Mouse (Mus musculus) limb, embryonic 15.5 days (tissue): ENCODE data around the gene Cpt1b. TPM values are rescaled to one million over a fixed set of nuclear protein-coding genes. Genes with fewer than 3 reads are reported as not detected.

Experiments used
- ATAC-seq: fragments of 200-750 bp; cut with Nextera tagmentation; 2 replicates; pipeline ENCODE4 v1.8.0; 2017; ENCODE audit warnings: low read depth, moderate TSS enrichment; ENCODE audit not compliant: insufficient number of reproducible peaks, low FRiP score, low TSS enrichment
- H3K27ac ChIP-seq: fragments of 300-500 bp; sonication (generic); 2 replicates; pipeline ENCODE4 v1.5.1; 2015; ENCODE audit warnings: moderate library complexity, mild to moderate bottlenecking, inconsistent platforms
- H3K27me3 ChIP-seq: fragments of 300-500 bp; sonication (generic); 2 replicates; pipeline ENCODE4 v1.6.1; 2015; ENCODE audit warnings: inconsistent platforms
- H3K36me3 ChIP-seq: fragments of 300-500 bp; sonication (generic); 2 replicates; pipeline ENCODE4 v1.6.1; 2015; ENCODE audit warnings: inconsistent platforms
- H3K4me1 ChIP-seq: fragments of 300-500 bp; sonication (generic); 2 replicates; pipeline ENCODE4 v1.6.1; 2015; ENCODE audit warnings: inconsistent platforms
- H3K4me2 ChIP-seq: fragments of 300-500 bp; sonication (generic); 2 replicates; pipeline ENCODE4 v1.6.1; 2015; ENCODE audit warnings: mild to moderate bottlenecking, inconsistent platforms
- H3K4me3 ChIP-seq: fragments of 300-500 bp; sonication (generic); 2 replicates; pipeline ENCODE4 v1.5.1; 2015; ENCODE audit warnings: mild to moderate bottlenecking, inconsistent platforms
- H3K9ac ChIP-seq: fragments of 300-500 bp; sonication (generic); 2 replicates; pipeline ENCODE4 v1.6.1; 2015; ENCODE audit warnings: inconsistent platforms
- H3K9me3 ChIP-seq: fragments of 300-500 bp; sonication (generic); 2 replicates; pipeline ENCODE4 v1.6.1; 2016; ENCODE audit warnings: inconsistent platforms
- WGBS: fragments of 180-500 bp; shearing (Covaris S2); methylation state at CpG from one replicate; pipeline ENCODE4 v1.1.7; 2015; 5-methylcytosine and 5-hydroxymethylcytosine counted together
- polyA plus RNA-seq: library from polyadenylated mRNA; unstranded; fragments of >200 nt; fragmentation: Nextera tagmentation; extraction: Ambion mirVana; gene quantifications from 2 replicates; pipeline ENCODE4 v1.2.1, GENCODE M21; 2015

The Cpt1b gene
- polyA plus RNA-seq, 1 experiment from 2014 or later: 0.91 TPM

- H3K4me3 ChIP-seq: no peak overlapping the region
- no peak overlapping the region for H3K4me2 ChIP-seq
- no peak overlapping the region for H3K27ac ChIP-seq
- no peaks in the 10 kb centered on the region for H3K4me1 ChIP-seq
- H3K36me3 ChIP-seq: no peaks in the 10 kb centered on the region
- no peak overlapping the region for H3K9ac ChIP-seq
- WGBS: 79% methylated on average over 10 of the region's 10 CpGs
- no peak for ATAC-seq
- no peaks in the 10 kb centered on the region for H3K9me3 ChIP-seq
- H3K27me3 ChIP-seq: no peaks in the 10 kb centered on the region
Measured at GRCm38 (mm10) chr15:89404831-89405623, 20.6 kb downstream of the Cpt1b start.

GRCm38 (mm10) chr15:89402471-89402870 is 23.2 kb downstream of the Cpt1b start:
- no peaks in the 10 kb centered on the region for H3K36me3 ChIP-seq
- H3K9me3 ChIP-seq: no peaks in the 10 kb centered on the region
- H3K4me3 ChIP-seq: no peak overlapping the region
- H3K27ac ChIP-seq: no peak overlapping the region
- no peak overlapping the region for H3K9ac ChIP-seq
- no peak overlapping the region for H3K4me2 ChIP-seq
- H3K4me1 ChIP-seq: no peaks in the 10 kb centered on the region
- 77% methylated on average over 1 of the region's 1 CpGs for WGBS
- ATAC-seq: no peak
- H3K27me3 ChIP-seq: no peaks in the 10 kb centered on the region

GRCm38 (mm10) chr15:89399716-89400115 is 25.9 kb downstream of the Cpt1b start:
- H3K4me2 ChIP-seq: no peak overlapping the region
- H3K4me3 ChIP-seq: no peak overlapping the region
- H3K27me3 ChIP-seq: no peaks in the 10 kb centered on the region
- H3K36me3 ChIP-seq: no peaks in the 10 kb centered on the region
- H3K27ac ChIP-seq: no peak overlapping the region
- no peaks in the 10 kb centered on the region for H3K4me1 ChIP-seq
- no peak for ATAC-seq
- H3K9ac ChIP-seq: no peak overlapping the region
- 48% methylated on average over 1 of the region's 1 CpGs for WGBS
- no peaks in the 10 kb centered on the region for H3K9me3 ChIP-seq

- no peak overlapping the region for H3K4me3 ChIP-seq
- H3K4me2 ChIP-seq: no peak overlapping the region
- H3K4me1 ChIP-seq: no peaks in the 10 kb centered on the region
- no peak overlapping the region for H3K9ac ChIP-seq
- WGBS: 69% methylated on average over 2 of the region's 2 CpGs
- ATAC-seq: no peak
- H3K9me3 ChIP-seq: no peaks in the 10 kb centered on the region
- H3K27me3 ChIP-seq: no peaks in the 10 kb centered on the region
- no peak overlapping the region for H3K27ac ChIP-seq
- H3K36me3 ChIP-seq: no peaks in the 10 kb centered on the region
Measured at GRCm38 (mm10) chr15:89398146-89398545, 27.5 kb downstream of the Cpt1b start.

- no peak overlapping the region for H3K27ac ChIP-seq
- no peak for ATAC-seq
- H3K4me2 ChIP-seq: no peak overlapping the region
- peaks cover 2% of the 10 kb centered on the region; the same call in 1 of the 2 replicates for H3K4me1 ChIP-seq
- no peak overlapping the region for H3K9ac ChIP-seq
- 85% methylated on average over 4 of the region's 4 CpGs for WGBS
- H3K27me3 ChIP-seq: no peaks in the 10 kb centered on the region
- H3K9me3 ChIP-seq: no peaks in the 10 kb centered on the region
- H3K36me3 ChIP-seq: no peaks in the 10 kb centered on the region
- no peak overlapping the region for H3K4me3 ChIP-seq
Measured at GRCm38 (mm10) chr15:89396883-89397282, 28.8 kb downstream of the Cpt1b start.

- Histone ChIP-seq H3K9ac (no peak overlapping the region), H3K4me3 (no peak overlapping the region), H3K4me1 (peaks cover 2% of the 10 kb centered on the region; the same call in 1 of the 2 replicates), H3K36me3 (no peaks in the 10 kb centered on the region), H3K9me3 (no peaks in the 10 kb centered on the region), H3K27me3 (peaks cover 1% of the 10 kb centered on the region; the same call in 1 of the 2 replicates), H3K27ac (no peak overlapping the region), H3K4me2 (no peak overlapping the region)
- no peak for ATAC-seq
- 92% methylated on average over 10 of the region's 10 CpGs for WGBS
Measured at GRCm38 (mm10) chr15:89390081-89390480, 35.6 kb downstream of the Cpt1b start.

- 34% methylated on average over 12 of the region's 12 CpGs for WGBS
Measured at GRCm38 (mm10) chr15:89387127-89387526, 38.5 kb downstream of the Cpt1b start.

GRCm38 (mm10) chr15:89384617-89385016 is 41.0 kb downstream of the Cpt1b start, which contains the start of gene Klhdc7b:
Gene Klhdc7b (plus strand): TSS chr15:89384917.
- Histone ChIP-seq H3K4me2 (no peak within 1 kb of the TSS), H3K27ac (no peak within 1 kb of the TSS), H3K36me3 (no peaks in the 10 kb centered on the region), H3K4me3 (no peak within 1 kb of the TSS), H3K9me3 (no peaks in the 10 kb centered on the region), H3K9ac (no peak within 1 kb of the TSS), H3K27me3 (peaks cover 16% of the 10 kb centered on the region), H3K4me1 (peaks cover under 1% of the 10 kb centered on the region; the same call in 1 of the 2 replicates)
- no peak for ATAC-seq
- 84% methylated on average over 7 of the region's 7 CpGs for WGBS

More at GRCm38 (mm10) chr15:89387127-89387526, 38.5 kb downstream of the Cpt1b start:
- Histone ChIP-seq H3K4me1 (no peaks in the 10 kb centered on the region), H3K9me3 (no peaks in the 10 kb centered on the region), H3K27me3 (peaks cover 8% of the 10 kb centered on the region), H3K27ac (no peak overlapping the region), H3K4me2 (no peak overlapping the region), H3K4me3 (no peak overlapping the region), H3K9ac (no peak overlapping the region), H3K36me3 (no peaks in the 10 kb centered on the region)
- ATAC-seq: no peak

GRCm38 (mm10) chr15:89379429-89379828 is 46.2 kb downstream of the Cpt1b start:
- peak overlapping the region; percentile 34 for H3K4me3 ChIP-seq
- peaks cover 51% of the 10 kb centered on the region for H3K27me3 ChIP-seq
- no peak overlapping the region for H3K27ac ChIP-seq
- peak overlapping the region; percentile 64 for H3K4me2 ChIP-seq
- no peak overlapping the region for H3K9ac ChIP-seq
- no peak for ATAC-seq
- H3K9me3 ChIP-seq: no peaks in the 10 kb centered on the region
- no peaks in the 10 kb centered on the region for H3K36me3 ChIP-seq
- peaks cover 27% of the 10 kb centered on the region for H3K4me1 ChIP-seq
- 10% methylated on average over 10 of the region's 10 CpGs for WGBS

GRCm38 (mm10) chr15:89378831-89379401 is 46.7 kb downstream of the Cpt1b start, which contains the start of gene Odf3b:
Gene Odf3b (minus strand): TSS chr15:89379282.
- H3K9me3 ChIP-seq: no peaks in the 10 kb centered on the region
- peak within 1 kb of the TSS; percentile 31; the same call in 1 of the 2 replicates for H3K9ac ChIP-seq
- H3K27ac ChIP-seq: no peak within 1 kb of the TSS
- H3K4me2 ChIP-seq: peak within 1 kb of the TSS; percentile 64
- WGBS: 2% methylated on average over 33 of the region's 33 CpGs
- peaks cover 51% of the 10 kb centered on the region for H3K27me3 ChIP-seq
- peaks cover 31% of the 10 kb centered on the region for H3K4me1 ChIP-seq
- no peaks in the 10 kb centered on the region for H3K36me3 ChIP-seq
- H3K4me3 ChIP-seq: peak within 1 kb of the TSS; percentile 34
- no peak for ATAC-seq

GRCm38 (mm10) chr15:89377938-89378828 is 47.5 kb downstream of the Cpt1b start:
- H3K9ac ChIP-seq: peak overlapping the region; percentile 31; the same call in 1 of the 2 replicates
- no peak overlapping the region for H3K27ac ChIP-seq

More at GRCm38 (mm10) chr15:89377938-89378828, 47.5 kb downstream of the Cpt1b start:
- no peak for ATAC-seq
- Histone ChIP-seq H3K4me2 (peak overlapping the region; percentile 64), H3K4me3 (peak overlapping the region; percentile 34), H3K36me3 (no peaks in the 10 kb centered on the region), H3K9me3 (no peaks in the 10 kb centered on the region), H3K4me1 (peaks cover 34% of the 10 kb centered on the region), H3K27me3 (peaks cover 51% of the 10 kb centered on the region)
- 10% methylated on average over 46 of the region's 46 CpGs for WGBS
